Mouse (Mus musculus) spleen, adult 10 weeks (tissue): ENCODE results near the gene Mxi1. TPM values are rescaled to one million over a fixed set of nuclear protein-coding genes. Genes with fewer than 3 reads are reported as not detected.

Experiments
- polyA plus RNA-seq: library from polyadenylated mRNA; stranded (reverse); fragments of 350-450 nt; fragmentation: Illumina TruSeq; extraction: RNeasy Lipid Tissue Mini Kit (QIAGEN cat#74804); gene quantifications from one replicate; pipeline ENCODE4 v1.2.3, GENCODE M21; 2015; ENCODE audit warnings: low replicate concordance; ENCODE audit not compliant: insufficient read depth

The Mxi1 gene
- polyA plus RNA-seq, result 20.7 TPM

DNA sequence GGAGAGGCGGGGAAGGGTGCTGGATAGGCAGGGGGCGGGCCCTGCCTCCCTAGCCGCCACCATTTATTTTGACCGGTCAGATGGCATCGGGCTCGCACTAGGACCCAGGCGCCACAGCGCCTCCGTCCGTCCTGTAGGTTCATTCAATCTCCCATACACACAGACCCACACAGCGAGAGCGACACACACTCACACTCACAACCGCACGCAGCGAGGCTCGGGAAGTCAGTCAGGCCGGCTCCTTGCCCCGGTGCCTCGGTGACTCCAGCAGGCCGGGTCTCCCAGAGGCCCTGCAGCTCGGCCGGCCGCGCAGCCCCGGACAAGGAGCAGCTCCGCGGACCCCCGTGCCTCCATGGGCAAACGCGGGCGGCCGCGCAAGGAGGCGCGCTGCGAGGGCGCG lies at the start of gene Mxi1:
Mxi1 (plus strand) TSS at position 171 of the 400 bp plus-strand sequence.

DNA sequence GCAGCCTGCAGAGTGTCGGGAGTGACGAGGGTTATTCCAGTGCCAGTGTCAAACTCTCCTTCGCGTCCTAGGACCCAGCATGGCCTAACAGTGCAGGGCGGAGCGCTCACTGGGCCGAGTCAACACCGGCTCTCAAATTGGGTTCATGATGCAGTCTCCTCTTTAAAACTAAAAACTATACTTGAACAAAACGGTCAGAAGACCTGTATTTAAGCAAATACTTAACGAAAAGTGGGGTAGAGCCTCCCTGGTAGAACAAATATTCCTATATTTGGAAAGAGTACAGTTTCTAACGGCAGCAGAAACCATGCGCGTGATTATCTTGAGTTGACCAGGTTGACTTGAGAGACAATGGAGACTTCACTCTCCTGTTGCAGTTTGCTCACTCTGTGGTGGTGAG lies 61.3 kb downstream of the Mxi1 start, which contains the start of gene Gm10197:
Gm10197 (minus strand) TSS at position 101 of the 400 bp plus-strand sequence.

DNA sequence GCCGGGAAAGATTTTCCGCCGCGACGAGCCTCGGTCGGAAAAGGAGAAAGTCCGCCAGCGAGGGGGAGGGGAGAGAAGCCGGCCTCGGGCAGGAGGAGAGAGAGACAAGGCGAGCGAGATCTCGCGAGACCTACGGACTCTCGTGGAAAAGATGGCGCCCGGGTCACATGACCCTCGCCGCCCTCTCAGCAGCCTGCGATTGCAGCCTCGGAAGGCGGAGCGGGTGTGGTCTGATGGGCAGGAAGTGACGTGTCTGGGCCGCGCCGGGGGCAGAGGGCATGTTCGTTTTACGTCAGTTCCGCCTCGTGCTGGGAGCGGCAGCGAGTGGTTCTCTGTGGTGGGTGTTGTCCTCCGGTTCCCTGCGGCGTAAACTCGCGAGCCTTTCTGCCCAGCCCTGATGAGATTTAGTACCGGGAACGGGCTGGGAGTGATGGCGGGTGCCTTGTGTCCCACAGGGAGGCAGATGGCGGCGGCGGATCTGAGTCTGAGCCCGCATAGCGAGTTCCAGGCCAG lies 80.2 kb downstream of the Mxi1 start, which contains the start of gene Smndc1:
Smndc1 (minus strand) TSS at position 84 of the 513 bp plus-strand sequence.

Other genes with a start within 250 kb of the Mxi1 start
- gene Add3, start 170.1 kb upstream of the Mxi1 start, polyA plus RNA-seq, result 139 TPM
- not detected for gene Gm10197, start 61.2 kb downstream of the Mxi1 start, polyA plus RNA-seq
- gene Smndc1, start 80.1 kb downstream of the Mxi1 start, polyA plus RNA-seq, result 94.0 TPM
- 12.3 TPM for gene Dusp5, start 218.6 kb downstream of the Mxi1 start, polyA plus RNA-seq